Mouse (Mus musculus): ENCODE data around the gene Usp10. TPM values are rescaled to one million over a fixed set of nuclear protein-coding genes. Genes with fewer than 3 reads are reported as not detected.
A peak's percentile ranks its signal among the peaks of the same experiment; 100 is the strongest.

Usp10 gene
- polyA plus RNA-seq, 1 experiment = 86.1 TPM

GRCm38 (mm10) chr8:119994556-119994955, 84.4 kb downstream of the Usp10 start:
- Histone ChIP-seq H3K27me3 (ENCODE audit: control insufficient read depth, insufficient read depth, low read length) (no peaks in the 10 kb centered on the region; the same call in 1 of the 2 replicates), H3K27ac (ENCODE audit: insufficient read depth, low read depth, low read length) (no peak overlapping the region), H3K4me3 (ENCODE audit: low read depth, low read length) (peak overlapping the region; percentile 25), H3K36me3 (ENCODE audit: control insufficient read depth, insufficient read depth, low read length) (no peaks in the 10 kb centered on the region), H3K4me1 (ENCODE audit: control insufficient read depth, insufficient read depth, insufficient read length, low read length) (no peaks in the 10 kb centered on the region)
- no peak for TF ChIP-seq CTCF (IDR thresholded peaks at IDR 0.05; ENCODE audit: extremely low read depth, insufficient read length, insufficient replicate concordance, low read depth, low read length)
- no peak for TF ChIP-seq POLR2A (IDR thresholded peaks at IDR 0.05; ENCODE audit: low read depth, low read length)
- whole genome bisulfite sequencing = 51% methylated on average over 6 of the region's 6 CpGs

GRCm38 (mm10) chr8:119997266-119997665, 87.1 kb downstream of the Usp10 start:
- 79% methylated on average over 4 of the region's 4 CpGs for WGBS
- no peaks in the 10 kb centered on the region for H3K4me1 ChIP-seq (ENCODE audit: control insufficient read depth, insufficient read depth, insufficient read length, low read length)
- TF ChIP-seq CTCF (IDR thresholded peaks at IDR 0.05; ENCODE audit: extremely low read depth, insufficient read length, insufficient replicate concordance, low read depth, low read length) (no peak), POLR2A (IDR thresholded peaks at IDR 0.05; ENCODE audit: low read depth, low read length) (no peak)
- H3K4me3 ChIP-seq (ENCODE audit: low read depth, low read length) = no peak overlapping the region
- no peak overlapping the region for H3K27ac ChIP-seq (ENCODE audit: insufficient read depth, low read depth, low read length)
- no peaks in the 10 kb centered on the region for H3K36me3 ChIP-seq (ENCODE audit: control insufficient read depth, insufficient read depth, low read length)
- no peaks in the 10 kb centered on the region for H3K27me3 ChIP-seq (ENCODE audit: control insufficient read depth, insufficient read depth, low read length)

DNA sequence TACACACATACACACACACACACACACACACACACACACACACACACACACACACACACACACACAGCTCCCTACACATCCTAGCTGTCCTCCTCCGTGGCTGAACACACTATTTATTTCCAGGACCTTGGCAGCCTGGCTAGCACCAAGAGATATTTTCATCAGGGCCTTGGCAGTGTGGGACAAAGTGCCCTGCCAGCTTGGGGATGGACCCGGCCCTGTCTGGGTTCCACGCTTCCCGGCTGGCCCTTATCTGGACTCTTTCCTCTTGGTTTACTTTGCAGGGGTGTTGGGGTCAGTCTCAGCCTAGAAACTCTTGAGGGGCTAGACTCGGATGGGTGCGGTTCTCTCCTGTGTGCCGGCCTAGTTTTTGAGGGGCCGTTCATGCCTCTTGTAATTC, 90.3 kb downstream of the Usp10 start:
- H3K36me3 ChIP-seq (ENCODE audit: control insufficient read depth, insufficient read depth, low read length) = no peaks in the 10 kb centered on the region
- WGBS = 32% methylated on average over 8 of the region's 8 CpGs
- no peaks in the 10 kb centered on the region for H3K27me3 ChIP-seq (ENCODE audit: control insufficient read depth, insufficient read depth, low read length)
- H3K27ac ChIP-seq (ENCODE audit: insufficient read depth, low read depth, low read length) = no peak overlapping the region
- 0 out of 2 replicates have a peak, but pooled peaks cover 1% of the 10 kb centered on the region for H3K4me1 ChIP-seq (ENCODE audit: control insufficient read depth, insufficient read depth, insufficient read length, low read length)
- H3K4me3 ChIP-seq (ENCODE audit: low read depth, low read length) = no peak overlapping the region
- no peak for TF ChIP-seq CTCF (IDR thresholded peaks at IDR 0.05; ENCODE audit: extremely low read depth, insufficient read length, insufficient replicate concordance, low read depth, low read length)
- TF ChIP-seq POLR2A (IDR thresholded peaks at IDR 0.05; ENCODE audit: low read depth, low read length) = no peak

DNA sequence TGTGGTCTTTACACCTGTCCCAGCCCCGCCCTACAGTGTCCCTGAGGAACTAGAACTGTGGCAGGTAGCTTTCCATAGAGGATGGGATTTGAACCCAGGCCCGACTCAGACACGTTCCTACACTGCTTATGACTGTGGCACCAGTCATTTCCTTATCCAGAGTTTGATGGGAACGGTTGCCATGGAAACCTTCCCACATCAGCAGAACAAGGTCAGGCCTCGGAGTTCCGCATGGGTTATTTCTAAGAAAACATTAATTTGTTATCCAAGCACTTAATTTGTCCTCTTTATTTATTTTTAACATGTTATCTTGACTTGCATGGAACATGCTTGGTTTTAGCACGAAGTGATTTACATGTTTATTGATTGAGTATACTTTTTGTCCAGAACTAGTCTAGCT, 91.6 kb downstream of the Usp10 start:
- Histone ChIP-seq H3K27me3 (ENCODE audit: control insufficient read depth, insufficient read depth, low read length) (no peaks in the 10 kb centered on the region), H3K4me3 (ENCODE audit: low read depth, low read length) (no peak overlapping the region), H3K4me1 (ENCODE audit: control insufficient read depth, insufficient read depth, insufficient read length, low read length) (0 out of 2 replicates have a peak, but pooled peaks cover 1% of the 10 kb centered on the region), H3K36me3 (ENCODE audit: control insufficient read depth, insufficient read depth, low read length) (no peaks in the 10 kb centered on the region), H3K27ac (ENCODE audit: insufficient read depth, low read depth, low read length) (0 out of 2 replicates have a peak overlapping the region, but pooled peaks have one; percentile 7)
- WGBS = 52% methylated on average over 7 of the region's 7 CpGs
- TF ChIP-seq POLR2A (IDR thresholded peaks at IDR 0.05; ENCODE audit: low read depth, low read length) = no peak
- TF ChIP-seq CTCF (IDR thresholded peaks at IDR 0.05; ENCODE audit: extremely low read depth, insufficient read length, insufficient replicate concordance, low read depth, low read length) = no peak

GRCm38 (mm10) chr8:120002348-120002747, 92.2 kb downstream of the Usp10 start:
- 0 out of 2 replicates have a peak, but pooled peaks cover 1% of the 10 kb centered on the region for H3K4me1 ChIP-seq (ENCODE audit: control insufficient read depth, insufficient read depth, insufficient read length, low read length)
- no peaks in the 10 kb centered on the region for H3K36me3 ChIP-seq (ENCODE audit: control insufficient read depth, insufficient read depth, low read length)
- H3K27ac ChIP-seq (ENCODE audit: insufficient read depth, low read depth, low read length) = no peak overlapping the region
- 63% methylated on average over 9 of the region's 9 CpGs for WGBS
- no peak for TF ChIP-seq CTCF (IDR thresholded peaks at IDR 0.05; ENCODE audit: extremely low read depth, insufficient read length, insufficient replicate concordance, low read depth, low read length)
- no peak for TF ChIP-seq POLR2A (IDR thresholded peaks at IDR 0.05; ENCODE audit: low read depth, low read length)
- no peak overlapping the region for H3K4me3 ChIP-seq (ENCODE audit: low read depth, low read length)
- no peaks in the 10 kb centered on the region for H3K27me3 ChIP-seq (ENCODE audit: control insufficient read depth, insufficient read depth, low read length)

- TF ChIP-seq POLR2A (IDR thresholded peaks at IDR 0.05; ENCODE audit: low read depth, low read length) (no peak), CTCF (IDR thresholded peaks at IDR 0.05; ENCODE audit: extremely low read depth, insufficient read length, insufficient replicate concordance, low read depth, low read length) (no peak)
- H3K4me1 ChIP-seq (ENCODE audit: control insufficient read depth, insufficient read depth, insufficient read length, low read length) = peaks cover 1% of the 10 kb centered on the region; the same call in 1 of the 2 replicates
- 35% methylated on average over 14 of the region's 14 CpGs for WGBS
- H3K27ac ChIP-seq (ENCODE audit: insufficient read depth, low read depth, low read length) = peak overlapping the region; percentile 39; the same call in 1 of the 2 replicates
- no peaks in the 10 kb centered on the region for H3K27me3 ChIP-seq (ENCODE audit: control insufficient read depth, insufficient read depth, low read length)
- H3K36me3 ChIP-seq (ENCODE audit: control insufficient read depth, insufficient read depth, low read length) = no peaks in the 10 kb centered on the region
- no peak overlapping the region for H3K4me3 ChIP-seq (ENCODE audit: low read depth, low read length)
Measured at GRCm38 (mm10) chr8:120004154-120004702, 94.1 kb downstream of the Usp10 start.

DNA sequence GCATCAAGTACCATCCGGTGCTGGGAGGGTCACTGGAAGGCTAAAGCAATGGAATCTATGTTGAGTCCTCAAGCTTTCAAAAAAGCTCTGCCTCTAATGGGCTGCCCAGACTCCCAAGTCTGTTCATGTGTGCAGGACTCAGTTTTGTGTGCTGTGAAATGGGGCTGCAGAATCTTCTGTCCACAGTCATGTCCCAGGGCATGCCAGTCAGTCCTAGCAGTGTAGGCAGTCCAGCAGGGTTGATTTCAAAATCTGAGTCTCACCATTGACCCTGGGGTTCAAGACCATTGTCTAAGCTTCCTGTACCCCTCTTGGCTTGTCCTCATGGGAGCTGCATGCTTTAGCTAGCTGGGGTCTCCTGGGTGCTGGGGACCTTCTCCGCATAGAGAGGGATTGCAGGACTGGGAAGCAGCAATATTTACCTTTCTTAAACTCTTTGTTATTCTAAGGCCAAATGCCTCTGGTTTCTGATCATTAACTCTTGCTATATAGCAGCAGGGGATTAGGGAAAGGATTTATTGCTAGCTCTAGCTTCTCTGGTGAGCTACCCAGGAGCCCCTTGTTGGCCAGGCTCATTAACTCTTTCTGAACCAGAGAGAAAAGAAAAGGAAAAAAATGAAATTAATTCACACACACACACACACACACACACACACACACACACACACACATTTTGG, 94.7 kb downstream of the Usp10 start:
- no peaks in the 10 kb centered on the region for H3K27me3 ChIP-seq (ENCODE audit: control insufficient read depth, insufficient read depth, low read length)
- peak overlapping the region; percentile 20; the same call in 1 of the 2 replicates for H3K27ac ChIP-seq (ENCODE audit: insufficient read depth, low read depth, low read length)
- peaks cover 4% of the 10 kb centered on the region; the same call in 1 of the 2 replicates for H3K4me1 ChIP-seq (ENCODE audit: control insufficient read depth, insufficient read depth, insufficient read length, low read length)
- TF ChIP-seq CTCF (IDR thresholded peaks at IDR 0.05; ENCODE audit: extremely low read depth, insufficient read length, insufficient replicate concordance, low read depth, low read length) = no peak
- TF ChIP-seq POLR2A (IDR thresholded peaks at IDR 0.05; ENCODE audit: low read depth, low read length) = no peak
- H3K4me3 ChIP-seq (ENCODE audit: low read depth, low read length) = no peak overlapping the region
- H3K36me3 ChIP-seq (ENCODE audit: control insufficient read depth, insufficient read depth, low read length) = no peaks in the 10 kb centered on the region
- 38% methylated on average over 2 of the region's 2 CpGs for WGBS

Measured in small intestine, adult 2 months (tissue).